Mouse (Mus musculus) CH12.LX (cell line): Measurements from ENCODE around the gene Romo1.

Experiments
- CTCF ChIP-seq, 2 experiments: IDR thresholded peaks in 1 of 2; conservative IDR thresholded peaks in 1 of 2; 2 replicates each; pipeline ENCODE4 v1.5.1; 2011 to 2012; ENCODE audit warnings: low read depth in 2 of 2, low read length in 2 of 2, improper control_type of control experiment in 1 of 2, inconsistent platforms in 1 of 2, mild to moderate bottlenecking in 1 of 2, moderate library complexity in 1 of 2
- EP300 ChIP-seq: IDR thresholded peaks from 2 replicates; pipeline ENCODE4 v1.6.1; 2011; ENCODE audit warnings: low read length, improper control_type of control experiment
- IRF4 ChIP-seq: IDR thresholded peaks from 2 replicates; pipeline ENCODE4 v1.6.1; 2014; ENCODE audit warnings: low read depth, mild to moderate bottlenecking, inconsistent platforms, low read length, improper control_type of control experiment
- JUND ChIP-seq: conservative IDR thresholded peaks from 2 replicates; pipeline ENCODE4 v1.6.1; 2011; ENCODE audit warnings: low read depth, low read length, improper control_type of control experiment
- MAX ChIP-seq: IDR thresholded peaks from 2 replicates; pipeline ENCODE4 v1.6.1; 2011; ENCODE audit warnings: low read length, improper control_type of control experiment
- MAZ ChIP-seq: IDR thresholded peaks from 2 replicates; pipeline ENCODE4 v1.6.1; 2012; ENCODE audit warnings: low read depth, mild to moderate bottlenecking, inconsistent platforms, low read length, improper control_type of control experiment, moderate library complexity
- MXI1 ChIP-seq: IDR thresholded peaks from 2 replicates; pipeline ENCODE4 v1.6.1; 2011; ENCODE audit warnings: mild to moderate bottlenecking, low read depth, low read length, improper control_type of control experiment
- POLR2A ChIP-seq: IDR thresholded peaks from 2 replicates; pipeline ENCODE4 v1.6.1; 2011; ENCODE audit warnings: low read depth, mild to moderate bottlenecking, improper control_type of control experiment, low read length
- RAD21 ChIP-seq: IDR thresholded peaks from 2 replicates; pipeline ENCODE4 v1.6.1; 2011; ENCODE audit warnings: low read depth, mild to moderate bottlenecking, low read length, improper control_type of control experiment, moderate library complexity
- TCF12 ChIP-seq: IDR thresholded peaks from 2 replicates; pipeline ENCODE4 v1.6.1; 2014; ENCODE audit warnings: low read depth, mild to moderate bottlenecking, inconsistent platforms, low read length, improper control_type of control experiment
- ZKSCAN1 ChIP-seq: IDR thresholded peaks from 2 replicates; pipeline ENCODE4 v1.6.1; 2012; ENCODE audit warnings: low read depth, inconsistent platforms, low read length, improper control_type of control experiment, borderline replicate concordance

GRCm38 (mm10) chr2:156179796-156180093, 35.9 kb downstream of the Romo1 start:
- TF ChIP-seq MXI1 (no peak), JUND (no peak), CTCF (conservative IDR thresholded peaks at IDR 0.05 in 1 of 2, IDR thresholded peaks at IDR 0.05 in 1 of 2; ENCODE audit: low read depth in 2 of 2, low read length in 2 of 2) (no peak), POLR2A (no peak), EP300 (no peak), MAZ (no peak), IRF4 (no peak), RAD21 (no peak), MAX (no peak), ZKSCAN1 (no peak), TCF12 (no peak)
